Mouse (Mus musculus): ENCODE measurements around the gene Myh9.

Myh9 gene

DNA sequence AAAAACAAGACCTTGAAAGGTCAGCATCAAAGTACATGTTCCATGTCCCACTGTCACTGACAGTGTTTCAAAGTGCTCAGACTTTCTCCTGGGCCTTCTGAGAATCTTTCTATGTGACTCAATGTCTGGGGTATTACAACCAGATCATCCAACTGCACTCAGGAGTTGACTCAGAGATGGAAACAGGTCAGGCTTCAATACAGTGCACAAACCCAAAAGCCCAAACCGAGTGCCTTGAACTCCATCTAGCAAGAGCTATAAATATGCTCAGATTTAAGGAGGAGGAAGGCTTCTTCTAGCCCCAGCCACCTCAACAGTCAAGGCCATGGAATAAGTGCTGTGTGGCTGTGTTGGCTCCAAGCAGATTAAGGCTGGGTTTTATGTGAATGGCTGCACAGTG, 56.2 kb downstream of the Myh9 start:
- WGBS: 59% methylated on average over 1 of the region's 1 CpGs

DNA sequence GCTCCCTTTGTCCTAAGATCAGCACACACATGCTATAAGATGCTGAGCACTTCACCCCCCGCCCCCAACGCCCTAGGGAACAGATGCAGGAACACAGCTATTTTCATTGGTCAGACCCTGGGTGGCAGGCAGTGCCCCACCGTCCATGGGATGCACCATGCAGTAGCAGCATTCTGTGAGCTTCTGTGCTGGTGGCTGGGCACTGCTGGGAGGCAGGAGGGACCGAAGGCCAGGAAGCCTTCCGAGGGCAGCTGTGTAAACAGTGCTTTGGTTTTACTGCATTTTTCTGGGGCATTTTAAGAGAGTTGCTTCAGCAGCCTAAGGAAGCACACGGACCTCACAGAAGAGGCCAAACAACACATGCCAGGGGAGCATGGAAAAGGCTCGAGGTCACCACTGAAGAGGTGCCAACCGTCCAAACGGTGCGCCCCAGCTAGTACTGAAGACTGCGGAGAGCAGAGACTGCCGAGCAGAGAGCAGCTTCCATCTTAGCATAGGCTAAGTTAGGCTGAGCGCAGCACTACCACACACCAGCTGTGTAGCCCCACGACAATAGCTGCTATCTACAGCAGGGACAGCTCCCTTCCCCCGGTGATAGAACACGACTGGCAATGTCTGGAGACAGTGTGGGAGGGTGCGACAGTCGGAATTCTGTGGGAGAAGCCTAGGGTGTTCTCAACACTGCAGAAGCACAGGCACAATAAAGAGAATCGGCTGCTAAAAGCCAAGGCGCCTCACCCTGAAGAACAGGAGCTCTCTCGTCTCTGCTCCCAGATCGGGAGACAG, 57.7 kb downstream of the Myh9 start:
- WGBS: 35% methylated on average over 22 of the region's 22 CpGs

DNA sequence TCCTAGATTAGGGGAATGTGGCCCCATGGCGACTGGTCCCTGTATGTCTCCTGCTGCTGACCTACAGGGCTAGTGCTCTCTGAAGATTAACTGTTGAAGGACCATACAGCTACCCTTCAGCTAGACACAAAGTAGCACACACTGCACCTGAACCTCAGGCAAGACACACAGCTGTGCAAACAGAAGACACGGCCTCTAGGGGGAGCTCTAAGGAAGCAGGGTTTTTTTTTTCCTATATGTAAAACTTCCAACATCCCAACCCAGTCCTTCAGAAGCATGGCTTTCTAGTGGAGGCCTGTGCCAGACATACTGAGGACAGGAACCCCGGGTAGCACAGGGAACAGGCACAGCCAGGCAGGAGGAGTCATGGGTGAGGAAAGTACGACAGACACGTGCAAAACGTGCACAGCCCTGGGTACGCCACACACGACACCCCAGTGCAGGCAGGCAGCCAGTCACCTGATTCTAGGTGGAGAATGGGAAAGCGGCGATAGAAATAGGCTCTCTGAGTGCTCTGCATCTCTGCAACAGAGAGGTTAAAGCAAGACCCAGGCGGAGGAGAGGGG, 59.4 kb downstream of the Myh9 start:
- 80% methylated on average over 11 of the region's 11 CpGs for WGBS

DNA sequence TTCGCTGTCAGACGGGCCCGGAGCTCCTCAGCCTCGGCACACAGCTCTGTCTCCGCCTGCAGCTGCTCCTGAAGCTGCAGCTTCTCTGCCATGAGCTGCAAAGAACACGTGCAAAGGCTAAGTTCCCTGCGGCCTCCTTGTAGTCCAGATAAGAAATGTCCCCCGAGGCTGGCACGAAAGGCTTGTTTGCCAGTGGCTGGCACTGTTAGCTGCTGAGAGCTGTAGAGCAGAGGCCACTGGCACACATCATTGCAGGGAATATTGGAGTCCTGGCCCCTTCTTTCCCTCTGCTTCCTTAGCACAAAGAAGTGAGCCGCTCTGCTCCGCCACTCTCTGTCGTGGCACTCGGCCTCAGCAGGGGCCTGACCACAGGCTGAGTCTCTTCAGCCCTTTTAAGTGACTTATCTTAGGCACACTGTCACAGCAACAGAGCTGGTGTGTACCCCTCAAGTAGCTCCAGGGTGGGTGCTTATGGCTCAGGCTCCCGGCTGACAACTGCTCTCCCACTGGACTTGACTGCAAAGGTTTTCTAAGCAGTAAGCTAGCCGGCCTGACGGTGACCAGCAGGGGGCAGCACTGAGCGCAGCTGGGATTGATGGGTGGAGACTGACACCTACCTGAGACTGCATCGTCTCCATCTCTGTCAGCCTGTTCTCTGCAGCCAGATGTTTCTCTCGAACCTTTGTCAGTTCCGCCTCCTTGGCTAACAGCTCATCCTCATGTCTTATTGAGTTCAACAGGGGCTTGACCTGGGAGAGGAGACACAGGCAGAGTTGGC, 66.6 kb downstream of the Myh9 start:
- 67% methylated on average over 20 of the region's 20 CpGs for WGBS

DNA sequence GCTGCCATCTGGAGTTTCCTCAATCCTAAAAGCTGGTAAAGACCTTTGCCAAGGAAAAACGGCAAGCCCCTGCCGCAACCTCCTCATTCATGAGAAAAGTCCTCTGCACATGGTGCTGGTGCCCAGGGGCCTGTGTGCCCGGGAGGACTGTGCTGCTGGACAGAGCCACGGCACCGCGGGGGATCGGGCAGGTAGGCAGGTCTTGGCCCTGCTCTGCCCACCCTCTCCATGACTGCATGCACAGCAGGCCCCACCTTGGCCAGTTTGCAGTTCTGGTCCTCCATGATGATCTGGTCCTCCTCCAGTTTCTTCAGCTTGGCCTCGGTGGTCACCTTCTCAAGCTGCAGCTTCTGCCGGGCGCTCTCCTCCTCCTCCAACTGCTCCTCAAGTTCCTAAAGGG, 67.7 kb downstream of the Myh9 start:
- 96% methylated on average over 10 of the region's 10 CpGs for WGBS

DNA sequence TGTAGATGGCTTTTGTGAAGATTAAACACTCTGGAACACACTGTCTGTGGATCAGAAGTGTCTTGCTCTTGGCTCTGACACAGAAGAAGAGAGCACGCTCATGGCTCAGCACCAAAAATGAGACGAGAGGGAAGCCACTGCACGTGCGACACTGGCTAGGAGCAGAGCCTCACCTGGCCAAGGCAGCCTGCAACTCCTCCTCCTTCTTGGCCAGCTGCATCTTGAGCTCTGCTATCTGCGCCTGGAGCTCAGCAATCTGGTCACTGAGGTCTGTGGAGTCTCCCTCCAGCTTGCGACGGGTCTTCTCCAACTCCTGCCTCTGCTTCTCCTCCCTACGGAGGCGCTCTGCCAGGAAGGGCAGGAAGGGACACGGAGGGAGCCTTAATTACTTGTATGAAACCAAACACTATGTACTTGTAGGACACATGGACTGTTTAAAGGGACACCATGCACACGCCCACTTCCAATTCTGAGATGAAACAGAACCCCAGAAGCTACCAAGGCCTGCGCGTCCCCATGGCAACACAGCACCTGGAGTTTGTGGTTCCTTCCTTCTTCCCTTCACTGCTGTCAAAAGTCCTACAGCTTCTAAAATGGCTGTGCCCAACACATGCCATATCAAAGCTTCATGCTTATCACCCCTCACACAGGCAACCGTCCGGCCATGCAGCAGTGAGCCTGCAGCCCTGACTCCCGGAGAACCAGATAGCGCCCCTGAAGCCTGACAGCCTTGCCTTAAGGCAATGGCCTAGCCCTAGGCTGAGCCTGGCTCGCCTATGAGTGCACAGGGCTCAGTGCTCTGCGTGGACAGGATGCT, 68.7 kb downstream of the Myh9 start:
- WGBS: 81% methylated on average over 19 of the region's 19 CpGs

DNA sequence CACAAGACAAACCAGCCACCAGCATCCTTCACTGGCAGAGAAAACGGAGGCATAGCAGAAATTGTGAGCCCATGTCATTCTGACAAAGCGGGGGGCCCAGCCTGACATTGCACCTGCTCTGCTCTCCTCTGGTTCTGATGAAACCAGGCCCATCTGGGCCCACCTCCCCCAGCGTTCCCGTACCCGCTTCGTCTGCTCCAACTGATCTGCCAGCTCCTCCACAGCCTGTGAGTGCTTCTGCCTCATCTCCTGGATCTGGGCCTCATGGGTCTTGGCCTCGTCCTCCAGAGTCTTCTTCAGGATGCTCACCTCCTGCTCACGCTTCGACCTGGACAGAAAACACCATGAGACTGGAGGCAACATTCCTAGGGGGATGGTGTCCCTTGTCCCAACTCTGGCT, 71.0 kb downstream of the Myh9 start:
- WGBS: 90% methylated on average over 9 of the region's 9 CpGs

DNA sequence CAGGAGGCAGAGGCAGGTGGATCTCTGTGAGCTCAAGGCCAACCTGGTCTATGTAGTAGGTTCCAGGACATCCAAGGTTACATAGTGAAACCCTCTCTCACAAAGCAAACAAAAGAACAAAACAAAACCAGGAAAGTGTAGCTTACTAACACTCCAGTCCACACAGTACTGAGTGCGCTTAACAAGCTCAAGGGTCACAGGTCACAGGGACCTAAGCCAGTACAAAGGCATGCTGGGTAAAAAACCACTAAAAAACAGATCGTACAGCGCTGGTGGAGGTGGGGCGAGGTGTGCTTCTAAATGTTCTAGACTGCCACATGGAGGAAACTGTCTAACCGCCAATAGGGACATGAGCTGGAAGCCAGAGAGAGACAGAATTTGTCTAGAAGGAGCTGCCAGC, 71.6 kb downstream of the Myh9 start:
- WGBS: 80% methylated on average over 5 of the region's 5 CpGs

DNA sequence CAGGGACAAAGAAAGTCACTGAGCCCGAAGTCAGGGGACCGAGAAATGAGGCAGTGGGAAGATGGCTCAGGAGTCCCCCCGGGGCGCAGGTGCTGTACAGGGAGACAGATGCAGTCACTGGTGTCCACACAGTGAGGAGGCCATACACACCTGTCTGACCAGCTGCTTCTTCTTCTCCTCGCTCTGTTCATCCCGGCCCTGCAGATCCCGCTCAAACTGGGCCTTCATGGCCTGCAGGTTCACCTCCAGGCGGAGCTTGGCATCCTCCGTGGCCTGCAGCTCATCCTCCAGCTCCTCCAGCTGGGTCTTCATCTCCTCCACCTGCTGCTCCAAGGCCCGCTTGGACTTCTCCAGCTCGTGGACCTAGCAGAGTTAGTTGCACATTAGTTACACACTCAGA, 75.0 kb downstream of the Myh9 start:
- WGBS: 90% methylated on average over 11 of the region's 11 CpGs

DNA sequence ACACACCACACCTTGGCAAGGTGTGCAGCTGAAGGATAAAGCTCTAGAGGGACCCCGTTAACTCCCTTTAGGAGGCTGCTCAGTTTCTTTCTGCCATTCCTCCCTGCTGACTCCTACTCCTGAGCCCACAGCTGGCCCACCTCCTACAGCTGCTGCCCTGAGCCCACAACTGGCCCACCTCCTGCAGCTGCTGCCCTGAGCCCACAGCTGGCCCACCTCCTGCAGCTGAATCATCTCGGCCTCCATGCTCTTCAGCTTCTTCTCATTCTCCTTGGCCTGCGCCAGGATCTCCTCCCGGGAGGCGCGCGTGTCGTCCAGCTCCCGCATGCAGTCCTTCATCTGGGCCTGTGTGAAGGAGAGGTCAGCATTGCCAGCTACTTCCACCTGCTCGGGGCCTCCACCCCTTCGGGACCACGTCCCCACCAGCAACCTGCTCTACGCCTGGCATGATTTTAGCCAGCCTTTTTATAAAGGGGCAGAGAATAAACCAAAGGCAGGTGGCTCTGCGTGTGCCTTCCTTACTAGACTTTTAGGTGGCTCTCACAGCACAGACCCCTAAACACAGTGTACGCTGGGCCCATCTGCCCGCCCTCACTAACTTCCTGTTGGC, 76.4 kb downstream of the Myh9 start:
- 92% methylated on average over 16 of the region's 16 CpGs for WGBS

DNA sequence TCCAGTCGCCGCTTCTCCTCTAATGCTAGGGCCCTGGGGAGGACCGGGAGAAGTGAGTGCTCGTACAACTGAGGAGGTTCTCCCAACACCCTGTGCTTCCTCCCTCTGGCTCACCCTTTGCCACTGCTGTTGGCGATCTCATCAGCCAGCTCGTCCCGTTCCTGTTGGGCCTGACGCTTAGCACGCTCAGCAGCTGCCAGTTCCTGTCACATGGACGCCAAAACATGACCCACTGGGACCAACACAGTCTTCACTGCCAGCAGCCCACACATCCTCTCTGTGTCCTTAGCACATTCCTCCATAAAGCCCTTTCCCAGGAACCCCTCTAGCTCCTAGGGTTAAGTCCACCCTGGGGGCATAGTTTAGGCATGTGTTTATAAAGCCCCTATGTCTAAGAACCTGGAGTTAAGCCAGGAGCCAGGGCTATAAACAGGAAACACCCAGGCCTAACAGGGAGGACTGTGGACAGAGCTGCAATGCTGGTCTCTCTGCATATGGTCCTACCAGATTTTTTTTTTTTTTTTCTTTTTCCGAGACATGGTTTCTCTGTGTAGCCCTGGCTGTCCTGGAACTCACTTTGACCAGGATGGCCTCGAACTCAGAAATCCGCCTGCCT, 77.5 kb downstream of the Myh9 start:
- 46% methylated on average over 13 of the region's 13 CpGs for WGBS

DNA sequence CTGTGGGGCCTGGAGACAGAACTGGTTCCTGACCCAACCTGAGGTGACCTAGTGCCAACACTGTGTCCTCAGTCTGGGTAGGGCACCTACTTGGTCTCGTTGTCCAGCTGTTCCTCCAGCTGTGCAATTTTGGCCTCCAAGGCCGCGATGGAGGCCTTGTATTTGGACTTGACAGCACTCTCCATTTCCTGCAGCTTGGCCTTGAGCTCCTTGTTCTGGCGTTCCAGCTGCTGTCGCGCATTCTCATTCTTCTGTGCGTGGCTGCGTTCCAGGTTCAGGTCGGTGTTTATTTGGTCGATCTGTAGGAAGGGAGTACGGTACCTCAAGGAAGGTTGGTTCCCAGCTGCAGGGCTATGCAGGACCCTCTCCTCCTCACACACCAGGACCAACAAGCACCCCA, 78.3 kb downstream of the Myh9 start:
- 77% methylated on average over 11 of the region's 11 CpGs for WGBS

DNA sequence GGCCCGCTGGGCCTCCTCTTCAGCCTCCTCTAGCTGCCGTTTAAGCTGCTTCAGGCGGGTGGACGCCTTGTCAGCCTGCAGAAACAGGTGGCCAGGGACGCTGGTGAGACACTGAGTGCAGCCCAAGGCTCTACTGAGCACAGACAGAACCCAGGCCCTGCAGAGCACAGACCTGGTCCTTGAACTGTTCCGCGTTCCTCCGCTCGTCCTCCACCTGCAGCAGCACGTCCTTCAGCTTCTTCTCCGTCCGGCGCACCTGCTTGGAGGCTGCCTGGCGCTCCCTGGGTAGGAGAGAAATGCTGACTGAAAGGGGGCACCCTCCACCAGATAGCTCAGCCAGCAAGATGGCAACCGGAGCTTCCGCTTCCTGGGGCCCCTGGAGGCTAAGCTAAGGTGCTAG, 78.9 kb downstream of the Myh9 start:
- 94% methylated on average over 16 of the region's 16 CpGs for WGBS

DNA sequence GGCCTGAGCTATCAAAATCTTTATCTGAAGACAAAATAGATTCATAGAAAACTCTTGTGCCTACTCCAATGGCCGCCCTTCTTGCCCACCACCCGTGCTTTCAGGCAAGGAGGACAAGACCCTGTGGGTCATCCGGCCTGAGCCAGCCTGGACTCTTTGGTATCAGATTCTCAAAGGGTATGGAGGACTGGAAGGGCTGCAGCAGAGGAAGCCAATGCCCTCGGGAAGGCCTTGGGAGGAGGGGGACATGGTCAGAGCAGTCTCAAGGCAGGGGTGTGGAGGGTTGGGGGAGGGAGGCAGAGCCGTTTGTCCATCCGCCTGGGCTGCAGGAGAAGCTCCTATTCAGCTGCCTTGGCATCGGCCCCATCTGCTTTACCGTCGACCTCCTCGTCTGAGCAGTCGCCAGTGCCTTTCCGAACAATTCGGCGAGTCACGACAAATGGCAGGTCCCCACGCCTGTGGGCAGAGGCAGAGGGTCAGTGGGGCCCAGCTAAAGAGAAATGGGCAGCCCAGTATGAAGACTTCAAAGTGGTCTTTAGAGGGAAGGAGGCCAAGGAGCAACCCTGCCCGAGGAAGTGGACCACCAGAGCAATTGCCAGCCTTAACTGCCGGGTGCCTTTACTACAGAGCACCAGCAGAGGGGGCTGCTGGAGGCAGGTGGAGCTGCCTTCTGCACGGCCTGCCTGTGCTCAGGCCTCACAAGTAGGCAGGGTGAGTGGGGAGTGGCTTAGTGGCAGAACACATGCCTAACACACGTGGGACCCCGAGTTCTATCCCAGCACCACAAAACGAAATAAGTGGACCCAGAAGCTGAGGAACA, 80.2 kb downstream of the Myh9 start:
- 72% methylated on average over 22 of the region's 22 CpGs for WGBS

DNA sequence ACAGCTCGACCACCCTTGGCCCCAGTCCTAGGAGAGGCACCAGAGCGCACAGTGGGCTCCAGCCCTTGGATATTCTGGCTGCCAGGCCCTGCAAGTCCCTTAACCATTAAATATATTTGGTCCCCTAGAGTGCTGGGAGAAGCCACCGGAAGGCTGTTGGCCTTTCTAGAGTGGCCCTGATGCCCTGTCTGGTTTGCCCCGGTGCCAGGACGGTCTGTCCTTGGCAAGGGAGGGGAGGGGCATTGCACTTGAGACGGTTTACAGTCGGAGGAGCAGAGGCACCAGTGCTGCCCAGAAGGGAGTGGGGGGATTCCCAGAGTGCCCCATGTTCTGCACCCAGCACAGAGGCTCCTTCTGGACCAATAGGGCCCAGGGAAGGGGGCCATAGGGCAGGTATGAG, 80.9 kb downstream of the Myh9 start:
- 85% methylated on average over 7 of the region's 7 CpGs for WGBS

DNA sequence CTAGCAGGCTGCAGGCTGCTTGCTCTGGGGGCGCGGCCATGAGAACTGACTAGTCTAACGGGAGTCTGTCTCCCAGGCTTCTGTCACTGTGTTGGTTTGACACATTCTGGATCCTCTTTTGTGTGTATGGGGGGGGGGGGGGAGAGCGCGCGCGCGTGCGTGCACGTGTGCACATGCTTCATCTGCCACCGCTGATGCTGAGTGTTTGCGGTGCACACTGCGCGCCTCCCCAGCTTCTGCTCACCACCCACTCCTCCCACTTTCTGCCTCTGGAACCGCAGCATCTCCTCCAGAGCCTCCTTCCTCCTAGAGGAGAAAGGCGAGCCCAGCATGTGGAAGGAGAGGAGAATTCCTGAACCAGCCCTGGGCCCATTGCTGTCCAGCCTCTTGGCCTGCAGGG, 81.9 kb downstream of the Myh9 start:
- 55% methylated on average over 16 of the region's 16 CpGs for WGBS

DNA sequence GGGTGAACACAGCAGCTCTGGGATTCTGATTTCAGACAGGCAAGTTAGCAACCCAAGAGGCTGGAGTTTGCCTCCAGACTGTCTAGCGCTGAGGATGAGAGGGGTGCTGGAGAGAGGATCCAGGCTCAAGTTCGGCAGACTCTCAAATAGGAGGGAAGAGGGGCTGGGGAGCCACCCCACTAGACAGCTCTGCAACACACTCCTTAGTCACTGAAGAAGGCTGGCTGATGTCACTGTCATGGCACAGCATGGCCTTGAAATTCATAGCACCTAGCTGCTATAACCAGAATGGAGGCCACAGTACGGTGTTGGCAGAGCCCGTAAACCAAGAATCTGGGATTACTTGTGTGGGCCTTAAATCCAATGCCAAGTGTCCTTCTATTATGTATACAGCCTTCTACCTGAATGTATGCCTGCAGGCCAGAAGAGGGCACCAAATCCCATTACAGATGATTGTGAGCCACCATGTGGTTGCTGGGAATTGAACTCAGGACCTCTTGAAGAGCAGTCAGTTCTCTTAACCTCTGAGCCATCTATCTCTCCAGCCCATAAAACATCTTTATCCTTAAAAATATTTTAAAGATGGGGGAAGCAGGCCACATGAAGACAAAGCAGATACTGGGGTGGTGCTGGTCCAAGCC, 84.3 kb downstream of the Myh9 start:
- WGBS: 81% methylated on average over 4 of the region's 4 CpGs

DNA sequence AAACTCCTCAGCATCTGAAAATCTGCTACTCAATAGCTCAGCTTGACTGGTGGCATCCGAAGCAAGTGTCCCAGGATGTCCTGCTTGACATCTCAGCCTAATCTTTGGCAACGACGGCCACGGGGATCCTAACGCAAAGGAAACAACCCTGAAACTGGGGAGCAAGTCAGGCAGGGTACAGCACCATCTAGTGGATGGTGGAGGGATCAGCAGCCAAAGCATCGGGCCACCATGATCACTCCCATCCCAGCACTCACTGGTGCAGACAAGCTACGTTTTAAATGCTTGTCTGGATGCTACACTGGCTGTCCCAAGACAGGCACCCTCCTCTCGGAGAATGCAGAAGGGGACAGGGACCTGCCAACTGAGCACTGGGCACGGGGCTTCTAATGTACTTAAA, 85.1 kb downstream of the Myh9 start, which contains the start of gene Apol8:
TSS of gene Apol8 (minus strand) at position 156 of the 400 bp plus-strand sequence.
- WGBS: 6% methylated on average over 9 of the region's 9 CpGs

DNA sequence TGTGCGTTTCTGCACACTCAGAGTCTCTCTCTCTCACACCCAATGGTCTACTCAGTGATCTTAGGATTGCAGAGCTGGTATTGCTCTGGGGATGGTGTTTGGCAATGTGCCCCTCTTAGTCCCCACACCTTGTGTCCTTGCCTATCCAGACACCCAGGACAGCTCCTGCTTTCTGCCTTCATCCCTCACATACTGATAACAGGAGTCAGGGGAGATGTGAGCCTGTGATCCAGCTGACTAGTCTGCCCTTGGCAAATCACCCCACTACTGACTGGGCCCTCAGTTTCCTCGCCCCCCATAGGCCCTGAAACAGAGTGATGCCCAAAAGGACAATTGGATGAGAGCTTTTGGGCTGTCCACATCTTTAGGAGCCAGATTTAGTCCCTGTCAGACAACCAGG, 85.9 kb downstream of the Myh9 start:
- 63% methylated on average over 2 of the region's 2 CpGs for WGBS

DNA sequence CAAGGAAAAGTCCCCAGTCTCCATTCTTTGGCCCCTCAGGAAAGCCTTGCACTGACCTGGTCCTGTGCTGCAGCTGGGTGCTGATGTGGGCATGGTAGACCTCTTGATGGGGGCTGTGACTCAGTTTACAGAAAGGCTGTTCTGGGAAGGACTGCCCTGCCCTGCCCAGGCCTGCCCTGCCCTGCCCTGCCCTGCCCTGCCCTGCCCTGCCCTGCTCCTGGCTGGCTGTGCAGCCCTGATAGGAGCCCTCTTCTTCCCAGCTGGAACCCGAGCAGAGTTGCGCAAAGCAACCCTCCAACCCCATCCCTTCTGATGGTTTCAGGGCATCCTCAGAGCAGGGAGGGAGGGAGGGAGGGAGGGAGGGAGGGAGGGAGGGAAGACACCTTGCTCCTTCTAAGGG, 86.8 kb downstream of the Myh9 start:
- whole genome bisulfite sequencing: no CpG with 5 or more reads among the region's 2 CpGs

All from cerebral cortex, adult 2 months (tissue).